Mouse (Mus musculus) heart, adult 2 months (tissue): Measurements from ENCODE around the gene Gja4. TPM values are rescaled to one million over a fixed set of nuclear protein-coding genes. Genes with fewer than 3 reads are reported as not detected.
A peak's percentile ranks its signal among the peaks of the same experiment; 100 is the strongest.

Experiments
- DNase-seq, 2 experiments: peaks; one replicate each; pipeline ENCODE4 v3.0.0; 2021
- H3K27ac ChIP-seq: fragments of 200-600 bp; 2 replicates; pipeline ENCODE4 v1.8.1; 2022
- H3K27me3 ChIP-seq: fragments of 200-500 bp; 2 replicates; pipeline ENCODE4 v1.6.1; 2012; ENCODE audit warnings: mild to moderate bottlenecking, low read length, inconsistent platforms, mixed read lengths; ENCODE audit not compliant: control insufficient read depth, insufficient read depth
- H3K36me3 ChIP-seq: fragments of 200-500 bp; 2 replicates; pipeline ENCODE4 v1.6.1; 2012; ENCODE audit warnings: low read length, inconsistent platforms; ENCODE audit not compliant: control insufficient read depth, insufficient read depth
- H3K4me1 ChIP-seq: fragments of 200-500 bp; 2 replicates; pipeline ENCODE4 v1.6.1; 2011; ENCODE audit warnings: low read length; ENCODE audit not compliant: control insufficient read depth, insufficient read depth
- H3K4me3 ChIP-seq: fragments of 200-600 bp; 2 replicates; pipeline ENCODE4 v1.8.1; 2022
- H3K79me2 ChIP-seq: fragments of 200-500 bp; replicated peaks from 2 replicates; pipeline ENCODE4 v1.6.1; 2012; ENCODE audit warnings: mild to moderate bottlenecking, inconsistent platforms, low read length, moderate library complexity, mixed read lengths; ENCODE audit not compliant: control insufficient read depth, insufficient read depth
- H3K9ac ChIP-seq: fragments of 200-500 bp; 2 replicates; pipeline ENCODE4 v1.6.1; 2012; ENCODE audit warnings: low read depth, mild to moderate bottlenecking, control low read depth, inconsistent platforms, low read length, mixed read lengths
- CTCF ChIP-seq: fragments of 200-600 bp; IDR thresholded peaks from 2 replicates; pipeline ENCODE4 v1.8.1; 2022; ENCODE audit warnings: antibody characterized with exemption, mild to moderate bottlenecking, moderate library complexity
- EP300 ChIP-seq: fragments of 200-500 bp; IDR thresholded peaks from 2 replicates; pipeline ENCODE4 v1.6.1; 2011; ENCODE audit warnings: low read depth, low read length, control low read depth; ENCODE audit not compliant: insufficient read depth
- POLR2A ChIP-seq: fragments of 200-500 bp; IDR thresholded peaks from 2 replicates; pipeline ENCODE4 v1.6.1; 2011; ENCODE audit warnings: mild to moderate bottlenecking, low read depth, low read length, control low read depth; ENCODE audit not compliant: insufficient read depth
- WGBS: fragments of 180-500 bp; shearing (Covaris S2); methylation state at CpG from one replicate; pipeline ENCODE4 v1.1.7; 2018; 5-methylcytosine and 5-hydroxymethylcytosine counted together
- intact Hi-C: fragments of 180-260 bp; cut with DNase I; formaldehyde crosslinking; loops from one replicate; pipeline ENCODE4 v1.15.1; 2025
- long read RNA-seq: library from polyadenylated mRNA; stranded (forward); transcript quantifications from one replicate; pipeline ENCODE4 v2.0.0, GENCODE M21; 2021
- polyA plus RNA-seq: library from polyadenylated mRNA; depleted of rRNA; stranded (reverse); fragments of >200 nt; gene quantifications from 2 replicates; pipeline ENCODE4 v1.2.3, GENCODE M21; 2012; rRNA removed
- total RNA-seq, 2 experiments: library from RNA; stranded (reverse); gene quantifications; 2 replicates each; pipeline ENCODE4 v1.2.3; 2021

Gene Gja4
- total RNA-seq = 10 to 100 TPM; 12.2 to 12.4 TPM
- 25.1 and 28.7 TPM in 2 replicates for polyA plus RNA-seq
- long read RNA-seq, transcript Gja4-201 (2 exons, 1,685 nt) = major isoform, 14 of 14 reads
- long read RNA-seq, partial matches to known transcripts = 0 of 14 reads
- long read RNA-seq, other reads (novel, unspliced or antisense) = 0 of 14 reads

DNA sequence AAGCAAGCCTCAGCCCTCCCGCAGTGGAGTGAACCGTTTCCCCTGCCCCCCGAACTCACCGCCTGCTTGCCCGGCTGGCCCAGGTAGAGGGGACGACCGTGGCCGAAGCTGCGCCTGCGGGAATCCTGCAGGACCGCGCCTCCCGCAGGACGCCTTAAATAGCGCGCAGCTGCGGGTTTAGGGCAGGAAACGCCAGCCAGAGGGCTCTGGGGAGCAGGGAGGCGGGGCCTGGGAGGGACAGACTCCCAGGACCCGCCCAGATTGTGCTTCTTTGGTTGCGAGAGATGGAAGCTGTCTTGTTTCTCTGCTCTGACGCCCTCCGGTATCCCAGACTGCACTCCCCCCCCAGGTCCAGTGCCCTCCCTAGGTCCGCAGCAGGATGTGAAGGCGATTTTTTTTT lies at the start of gene Gja4:
TSS of gene Gja4 (minus strand) at position 179 of the 400 bp plus-strand sequence.
- Histone ChIP-seq H3K4me3 (peak within 1 kb of the TSS; percentile 56), H3K27me3 (peaks cover 3% of the 10 kb centered on the region; the same call in 1 of the 2 replicates), H3K27ac (peak within 1 kb of the TSS; percentile 77), H3K36me3 (no peaks in the 10 kb centered on the region), H3K4me1 (no peaks in the 10 kb centered on the region), H3K9ac (peak within 1 kb of the TSS; percentile 79), H3K79me2 (no peaks in the 10 kb centered on the region)
- intact Hi-C loops = loop anchor here (2.0 kb wide), 1 partner anchor 35 kb away; no protein-coding TSS in a partner anchor
- under 1% methylated on average over 25 of the region's 25 CpGs for WGBS
- TF ChIP-seq POLR2A (peak; percentile 76; the same call in 1 of the 2 replicates), CTCF (peak; percentile 69), EP300 (no peak)
- peak; percentile 88 for DNase-seq

DNA sequence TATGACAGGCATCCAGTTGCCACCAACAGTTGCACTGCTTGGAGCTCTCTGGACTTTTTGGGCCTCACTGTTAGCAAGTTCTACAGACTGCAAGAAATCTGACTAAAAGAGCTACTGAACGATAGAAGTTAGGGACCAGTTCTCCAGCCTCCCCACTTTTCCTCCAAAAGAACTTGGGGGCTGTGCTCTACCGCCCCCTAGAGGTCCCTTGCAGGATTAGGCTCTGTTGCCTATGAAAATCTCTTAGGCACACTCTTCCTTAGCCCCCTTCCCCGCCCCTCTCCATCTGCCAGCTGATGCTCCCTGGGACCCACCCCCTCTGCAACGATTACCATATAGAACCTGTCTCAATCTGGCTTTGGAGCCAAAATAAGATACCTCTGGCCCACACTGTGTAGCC lies 49.5 kb upstream of the Gja4 start:
- intact Hi-C loops = no loop called here
- 63% methylated on average over 4 of the region's 4 CpGs for WGBS
- H3K4me3 ChIP-seq = no peak overlapping the region
- no peak overlapping the region for H3K27ac ChIP-seq
- no peak for TF ChIP-seq EP300
- TF ChIP-seq CTCF = peak; percentile 57
- TF ChIP-seq POLR2A = no peak
- H3K79me2 ChIP-seq = no peaks in the 10 kb centered on the region
- no peaks in the 10 kb centered on the region for H3K36me3 ChIP-seq
- H3K27me3 ChIP-seq = no peaks in the 10 kb centered on the region; the same call in 1 of the 2 replicates
- no peaks in the 10 kb centered on the region for H3K4me1 ChIP-seq
- no peak overlapping the region for H3K9ac ChIP-seq
- DNase-seq = no peak

DNA sequence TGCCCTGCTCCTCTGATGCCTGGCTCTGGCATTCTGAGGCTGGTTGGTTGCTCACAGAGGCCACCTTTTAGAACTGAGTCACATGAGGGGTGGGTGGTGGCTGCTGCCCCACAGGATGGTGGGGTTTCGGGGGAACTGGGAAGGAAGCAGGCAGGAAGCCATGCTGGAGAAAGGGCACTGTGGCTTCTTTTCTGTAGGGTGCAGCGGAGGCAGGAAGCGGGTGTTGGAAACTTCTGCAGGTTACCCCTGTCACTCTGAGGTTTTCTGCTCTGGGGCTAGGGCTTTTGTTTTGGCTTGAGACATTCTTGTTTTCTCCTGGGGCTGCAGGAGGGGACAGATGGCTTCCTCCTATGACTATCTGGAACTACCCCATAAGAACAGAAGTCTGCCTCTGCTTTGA lies 48.7 kb upstream of the Gja4 start:
- Histone ChIP-seq H3K4me1 (no peaks in the 10 kb centered on the region), H3K27ac (no peak overlapping the region), H3K79me2 (no peaks in the 10 kb centered on the region), H3K27me3 (no peaks in the 10 kb centered on the region; the same call in 1 of the 2 replicates), H3K9ac (no peak overlapping the region), H3K4me3 (no peak overlapping the region), H3K36me3 (no peaks in the 10 kb centered on the region)
- WGBS = 46% methylated on average over 3 of the region's 3 CpGs
- TF ChIP-seq POLR2A (no peak), EP300 (no peak), CTCF (no peak)
- no peak for DNase-seq
- intact Hi-C loops = no loop called here

DNA sequence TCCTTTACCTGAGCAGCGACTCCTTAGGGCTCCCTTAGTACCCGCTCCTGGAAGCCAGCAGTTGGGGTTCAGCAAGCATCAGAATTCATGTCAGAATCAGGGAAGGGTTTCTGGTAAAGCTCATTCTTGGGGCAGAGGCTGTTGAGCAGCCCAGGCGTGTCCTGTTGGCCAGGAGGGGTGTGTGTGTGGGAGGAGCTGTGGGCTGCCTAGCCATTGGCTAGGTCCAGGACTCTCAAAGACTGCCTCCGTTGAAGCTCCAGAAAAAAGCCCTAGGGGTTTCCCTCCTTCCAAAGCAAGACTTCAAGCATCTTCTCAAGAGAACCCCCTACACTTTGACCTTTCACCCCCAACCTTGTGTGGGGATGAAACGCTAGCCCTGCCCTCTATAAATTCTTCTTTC lies 44.2 kb upstream of the Gja4 start, which contains the start of gene Gjb5:
TSS of gene Gjb5 (minus strand) at position 164 of the 400 bp plus-strand sequence.
- WGBS = 30% methylated on average over 5 of the region's 5 CpGs
- intact Hi-C loops = no loop called here
- H3K27ac ChIP-seq = no peak within 1 kb of the TSS
- no peak within 1 kb of the TSS for H3K9ac ChIP-seq
- no peaks in the 10 kb centered on the region for H3K4me1 ChIP-seq
- TF ChIP-seq EP300 (no peak), POLR2A (no peak), CTCF (no peak)
- H3K27me3 ChIP-seq = no peaks in the 10 kb centered on the region
- no peak within 1 kb of the TSS for H3K4me3 ChIP-seq
- no peaks in the 10 kb centered on the region for H3K36me3 ChIP-seq
- DNase-seq = no peak
- H3K79me2 ChIP-seq = no peaks in the 10 kb centered on the region

DNA sequence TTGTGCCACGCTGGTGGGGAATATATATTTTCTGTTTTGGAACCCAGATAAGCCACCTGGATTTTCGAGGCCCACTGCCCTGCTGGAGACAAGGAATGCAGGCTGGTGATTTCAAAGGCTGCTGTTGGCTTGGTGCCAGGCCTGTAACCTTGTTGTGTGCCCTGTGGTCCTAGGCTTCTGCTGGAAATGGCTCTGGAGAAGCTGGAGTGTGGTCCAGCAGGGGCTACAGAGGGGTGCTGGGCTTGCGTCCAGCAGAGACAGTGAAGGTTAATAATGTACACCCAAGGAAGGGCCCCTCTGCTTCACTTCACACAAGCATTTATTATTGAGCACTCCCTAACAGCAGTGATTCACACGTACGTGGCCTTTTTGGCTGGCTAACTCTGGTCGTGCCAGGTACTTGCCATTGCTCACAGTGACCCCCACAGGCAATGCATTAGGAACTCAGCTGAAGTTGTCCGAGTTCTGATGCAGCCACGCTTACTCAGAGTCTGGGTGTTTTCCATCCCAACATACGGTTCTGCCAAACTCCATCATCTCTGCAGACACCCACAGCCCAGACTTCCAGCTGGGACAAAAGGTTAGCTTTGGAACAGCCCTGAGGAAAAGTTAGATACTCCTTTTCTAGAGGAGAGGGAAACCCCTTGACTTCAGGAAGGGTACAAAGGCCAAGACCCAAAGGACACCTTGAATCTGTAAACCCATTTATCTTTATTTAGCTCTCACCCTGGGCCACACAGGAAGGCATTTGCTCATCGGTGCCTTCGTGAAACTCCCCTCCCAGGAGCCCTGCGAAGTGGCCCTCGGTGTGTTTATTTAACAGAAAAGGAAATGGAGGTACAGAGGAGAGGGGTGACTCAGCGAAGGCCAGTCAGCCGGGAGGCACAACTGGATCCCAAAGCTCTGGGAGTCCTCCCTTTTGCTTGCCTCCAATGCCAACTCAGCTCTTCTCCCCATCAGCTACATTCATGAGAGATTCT lies 41.0 kb upstream of the Gja4 start:
- Histone ChIP-seq H3K4me3 (no peak overlapping the region), H3K4me1 (no peaks in the 10 kb centered on the region), H3K27me3 (no peaks in the 10 kb centered on the region), H3K27ac (no peak overlapping the region), H3K79me2 (no peaks in the 10 kb centered on the region), H3K9ac (no peak overlapping the region), H3K36me3 (no peaks in the 10 kb centered on the region)
- intact Hi-C loops = no loop called here
- TF ChIP-seq CTCF (no peak), EP300 (no peak), POLR2A (no peak)
- WGBS = 45% methylated on average over 15 of the region's 15 CpGs
- peak in 1 of 2 experiments; percentile 21 for DNase-seq
